ENCODE assay signal across 8 mouse cellular contexts in the genomic region with DNA sequence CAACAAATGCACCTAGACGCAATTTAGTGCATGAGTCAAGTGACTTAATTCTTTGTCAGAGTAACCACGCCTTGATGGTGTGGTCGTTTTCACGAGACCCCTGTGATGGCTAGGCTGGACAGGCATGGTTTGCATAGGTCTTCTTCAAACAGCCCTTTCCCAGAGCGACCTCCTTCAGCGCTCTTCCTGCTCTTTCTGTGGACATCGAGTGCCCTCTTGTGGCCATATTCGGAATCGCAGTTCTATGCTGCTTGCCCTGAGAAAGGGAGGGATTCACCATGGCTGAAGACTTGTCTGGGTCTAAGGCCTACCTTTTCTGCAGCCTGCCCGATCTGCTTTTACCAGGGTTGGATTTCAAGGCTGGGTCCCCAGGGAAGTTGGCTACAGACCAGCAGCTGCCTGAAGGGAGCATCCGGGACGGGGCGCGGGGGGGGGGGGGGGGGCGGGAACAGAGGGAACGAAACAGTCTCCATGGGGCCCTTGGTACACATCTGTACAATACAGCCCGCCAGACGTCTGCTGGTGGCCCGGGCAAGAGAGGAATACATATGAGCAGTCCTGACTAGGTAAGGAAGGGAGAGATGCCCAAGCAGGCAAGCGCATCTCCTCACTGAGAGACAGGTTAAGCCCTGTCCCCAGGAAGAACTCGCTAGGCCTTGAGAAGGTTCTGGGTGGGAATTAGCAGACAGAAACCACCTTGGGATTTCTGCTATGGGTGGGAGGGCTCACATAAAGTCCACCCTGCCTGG.
A peak's percentile ranks its signal among the peaks of the same experiment; 100 is the strongest.
DNase-seq lines count a peak whose midpoint lies in the region; ATAC-seq and TF ChIP-seq lines count a peak whose summit lies in the region.

No protein-coding gene starts in this region.

- no peak overlapping the region for H3K4me2 ChIP-seq in hindbrain, embryonic 11.5 days (replicated peaks; ENCODE audit: low read depth, low read length)

- no peaks in the 10 kb centered on the region for H3K27me3 ChIP-seq in cerebellum, adult 2 months (ENCODE audit: control insufficient read depth, insufficient read depth, low read length)
- H3K27me3 ChIP-seq in hindbrain, embryonic 11.5 days (ENCODE audit: control insufficient read depth, insufficient read depth, low read length) = no peaks in the 10 kb centered on the region

- H3K9ac ChIP-seq in hindbrain, embryonic 11.5 days (ENCODE audit: low read depth, low read length) = no peak overlapping the region

- H3K27ac ChIP-seq in cerebellum, adult 2 months (ENCODE audit: insufficient read depth, low read length) = no peak overlapping the region
- H3K27ac ChIP-seq in hindbrain, embryonic 11.5 days (ENCODE audit: low read depth, low read length) = no peak overlapping the region

- H3K4me1 ChIP-seq in cerebellum, adult 2 months (ENCODE audit: control insufficient read depth, insufficient read depth, low read length) = no peaks in the 10 kb centered on the region
- no peaks in the 10 kb centered on the region for H3K4me1 ChIP-seq in hindbrain, embryonic 11.5 days (replicated peaks; ENCODE audit: control insufficient read depth, insufficient read depth, low read length)

- TF ChIP-seq POLR2A in cerebellum, adult 2 months (IDR thresholded peaks at IDR 0.05; ENCODE audit: borderline replicate concordance, insufficient read depth, low read length) = no peak

- H3K36me3 ChIP-seq in hindbrain, embryonic 11.5 days (ENCODE audit: control insufficient read depth, insufficient read depth, low read length) = no peaks in the 10 kb centered on the region

- peak; percentile 45 for ATAC-seq in hindbrain, embryonic 11.5 days (ENCODE audit: low FRiP score)

- peak; percentile 99 for TF ChIP-seq CTCF in cerebellum, adult 2 months (IDR thresholded peaks at IDR 0.05; ENCODE audit: borderline replicate concordance, insufficient read depth, low read depth, low read length)

- peak; percentile 8 for DNase-seq in MEL-GATA-1-ER (ENCODE audit: extremely low read depth, low read depth)
- DNase-seq in cerebellum, adult 2 months = peak; percentile 78 to 92
- DNase-seq in frontal cortex, adult 2 months (ENCODE audit: extremely low spot score in 1 of 2, low spot score in 1 of 2) = peak; percentile 77 to 97
- DNase-seq in hindbrain, embryonic 11.5 days (ENCODE audit: low spot score) = peak; percentile 97
- peak; percentile 95 to 98 for DNase-seq in layer of hippocampus, postnatal 10 days (ENCODE audit: low spot score in 2 of 2)
- DNase-seq in lung, postnatal 14 days = peak; percentile 93
- DNase-seq in retina, postnatal 1 day = peak; percentile 94
- peak; percentile 90 for DNase-seq in thymus, postnatal 4 days

- H3K4me3 ChIP-seq in cerebellum, adult 2 months (replicated peaks; ENCODE audit: insufficient read depth, low read depth, low read length) = peak overlapping the region; percentile 36
- H3K4me3 ChIP-seq in hindbrain, embryonic 11.5 days (ENCODE audit: low read depth, low read length) = no peak overlapping the region

- 13% methylated on average over 20 of the region's 21 CpGs for WGBS in cerebellum, adult 2 months
- WGBS in hindbrain, embryonic 11.5 days = 24% methylated on average over 15 of the region's 21 CpGs

- H3K9me3 ChIP-seq in hindbrain, embryonic 11.5 days (ENCODE audit: control insufficient read depth, low read length) = no peaks in the 10 kb centered on the region

Comparison
In these comparisons a context has a peak if more than half of its experiments do, and no peak if none do; other contexts are left out.
1. DNase-seq: peak in every context shown above with its lines; median percentile 97 in hindbrain, embryonic 11.5 days; 96 in layer of hippocampus, postnatal 10 days; 94 in retina, postnatal 1 day; 93 in lung, postnatal 14 days; 90 in thymus, postnatal 4 days; 87 in frontal cortex, adult 2 months; 85 in cerebellum, adult 2 months; 8 in MEL-GATA-1-ER.